15 mouse cellular contexts compared by ENCODE assay signal in genomic region chr14:15971306-15971705, GRCm38 (mm10).
"Had no signal": no experiment of that assay in that cellular context is flagged by ENCODE, and none has a peak within 500 bp of the region (broad histone marks: within the 10 kb centered on the region; RNA-seq: fewer than 3 reads in every experiment).

No protein-coding gene starts in this region.

- H3K9ac ChIP-seq: neural tube, embryonic 15.5 days; stomach, embryonic 15.5 days had no signal

- H3K27me3 ChIP-seq: neural tube, embryonic 15.5 days; stomach, embryonic 15.5 days had no signal

- H3K4me3 ChIP-seq: neural tube, embryonic 15.5 days; stomach, embryonic 15.5 days had no signal

- H3K27ac ChIP-seq: neural tube, embryonic 15.5 days; stomach, embryonic 15.5 days; stomach, postnatal 0 days had no signal

- H3K4me2 ChIP-seq: neural tube, embryonic 15.5 days; stomach, embryonic 15.5 days had no signal

- H3K36me3 ChIP-seq: neural tube, embryonic 15.5 days; stomach, embryonic 15.5 days had no signal

- DNase-seq: retina, postnatal 1 day; right cerebral cortex, adult 18-20 months; right cerebral cortex, postnatal 14 days; right cerebral cortex, postnatal 25 days; right cerebral cortex, postnatal 4 days; spleen, adult 18-20 months; thymus, adult 18-20 months; thymus, adult 2 months; thymus, postnatal 14 days; thymus, postnatal 25 days; thymus, postnatal 36 days; thymus, postnatal 4 days had no signal

- H3K9me3 ChIP-seq: neural tube, embryonic 15.5 days; stomach, embryonic 15.5 days had no signal

- H3K4me1 ChIP-seq: neural tube, embryonic 15.5 days; stomach, embryonic 15.5 days had no signal
